8 mouse cellular contexts compared by ENCODE assay signal in genomic region chr3:86040286-86041201, GRCm38 (mm10). TPM values are rescaled to one million over a fixed set of nuclear protein-coding genes. Genes with fewer than 3 reads are reported as not detected.
DNase-seq lines count a peak whose midpoint lies in the region; ATAC-seq lines count a peak whose summit lies in the region.

No protein-coding gene starts in this region.

- H3K27ac ChIP-seq in heart, embryonic 10.5 days, result no peak overlapping the region
- peak overlapping the region; percentile 71 for H3K27ac ChIP-seq in heart, embryonic 15.5 days
- H3K27ac ChIP-seq in lung, embryonic 15.5 days, result peak overlapping the region; percentile 81
- H3K27ac ChIP-seq in forebrain, embryonic 16.5 days (ENCODE audit: low read length), result no peak overlapping the region

- H3K9ac ChIP-seq in heart, embryonic 15.5 days, result peak overlapping the region; percentile 33; the same call in 1 of the 2 replicates
- no peak overlapping the region for H3K9ac ChIP-seq in lung, embryonic 15.5 days
- no peak overlapping the region for H3K9ac ChIP-seq in forebrain, embryonic 16.5 days (replicated peaks; ENCODE audit: low read depth, low read length)

- peak; percentile 60; the same call in 1 of the 2 replicates for ATAC-seq in heart, embryonic 15.5 days (replicated peaks; ENCODE audit: insufficient number of reproducible peaks, insufficient read depth, low FRiP score, low read depth)
- peak; percentile 79; the same call in 1 of the 2 replicates for ATAC-seq in lung, embryonic 15.5 days (ENCODE audit: borderline replicate concordance, extremely low read depth, low FRiP score, low TSS enrichment)
- no peak for ATAC-seq in forebrain, embryonic 16.5 days

- peak overlapping the region; percentile 44 for H3K4me2 ChIP-seq in heart, embryonic 15.5 days
- peak overlapping the region; percentile 41 for H3K4me2 ChIP-seq in lung, embryonic 15.5 days
- H3K4me2 ChIP-seq in forebrain, embryonic 16.5 days (ENCODE audit: low read length), result no peak overlapping the region

- peaks cover 12% of the 10 kb centered on the region for H3K4me1 ChIP-seq in heart, embryonic 10.5 days
- peaks cover 15% of the 10 kb centered on the region for H3K4me1 ChIP-seq in heart, embryonic 15.5 days (replicated peaks)
- H3K4me1 ChIP-seq in lung, embryonic 15.5 days, result peaks cover 24% of the 10 kb centered on the region
- H3K4me1 ChIP-seq in forebrain, embryonic 16.5 days (replicated peaks; ENCODE audit: control insufficient read depth, insufficient read depth, low read length), result peaks cover 7% of the 10 kb centered on the region; the same call in 1 of the 2 replicates

- no peaks in the 10 kb centered on the region for H3K27me3 ChIP-seq in heart, embryonic 10.5 days (ENCODE audit: insufficient read depth, poor library complexity, severe bottlenecking)
- no peaks in the 10 kb centered on the region for H3K27me3 ChIP-seq in heart, embryonic 15.5 days
- H3K27me3 ChIP-seq in lung, embryonic 15.5 days, result no peaks in the 10 kb centered on the region
- H3K27me3 ChIP-seq in forebrain, embryonic 16.5 days (replicated peaks; ENCODE audit: control insufficient read depth, insufficient read depth, low read length), result no peaks in the 10 kb centered on the region

- DNase-seq in heart, adult 11 months, result peak; percentile 93
- DNase-seq in heart, embryonic 10.5 days (ENCODE audit: low spot score), result no peak
- DNase-seq in adrenal gland, postnatal 10 days, result peak; percentile 26
- DNase-seq in thymus, postnatal 36 days, result no peak
- no peak for DNase-seq in embryo, embryonic 11 days

- H3K4me3 ChIP-seq in heart, embryonic 10.5 days, result no peak overlapping the region
- peak overlapping the region; percentile 33 for H3K4me3 ChIP-seq in heart, embryonic 15.5 days
- peak overlapping the region; percentile 19; the same call in 1 of the 2 replicates for H3K4me3 ChIP-seq in lung, embryonic 15.5 days
- H3K4me3 ChIP-seq in forebrain, embryonic 16.5 days (replicated peaks; ENCODE audit: low read length), result no peak overlapping the region

- peaks cover 12% of the 10 kb centered on the region; the same call in 1 of the 2 replicates for H3K36me3 ChIP-seq in heart, embryonic 10.5 days
- H3K36me3 ChIP-seq in heart, embryonic 15.5 days, result peaks cover 6% of the 10 kb centered on the region
- peaks cover 8% of the 10 kb centered on the region; the same call in 1 of the 2 replicates for H3K36me3 ChIP-seq in lung, embryonic 15.5 days
- H3K36me3 ChIP-seq in forebrain, embryonic 16.5 days (ENCODE audit: control insufficient read depth, insufficient read depth), result no peaks in the 10 kb centered on the region

- WGBS in heart, embryonic 10.5 days, result 64% methylated on average over 14 of the region's 14 CpGs
- 42% methylated on average over 14 of the region's 14 CpGs for WGBS in heart, embryonic 15.5 days
- 44% methylated on average over 14 of the region's 14 CpGs for WGBS in lung, embryonic 15.5 days
- WGBS in forebrain, embryonic 16.5 days, result 74% methylated on average over 14 of the region's 14 CpGs

- no peaks in the 10 kb centered on the region for H3K9me3 ChIP-seq in heart, embryonic 10.5 days
- no peaks in the 10 kb centered on the region for H3K9me3 ChIP-seq in heart, embryonic 15.5 days (replicated peaks)
- no peaks in the 10 kb centered on the region for H3K9me3 ChIP-seq in lung, embryonic 15.5 days
- H3K9me3 ChIP-seq in forebrain, embryonic 16.5 days (ENCODE audit: control insufficient read depth, low read length), result no peaks in the 10 kb centered on the region

RNA-seq across cellular contexts. Expression of gene Prss48, which starts 38.3 kb away (rescaled TPM):
- polyA plus RNA-seq in heart, embryonic 10.5 days (2016; fragmentation: Nextera tagmentation; extraction: Ambion mirVana), result not detected in 2 replicates
- total RNA-seq in adrenal gland, postnatal 10 days (2021), result not detected
- polyA plus RNA-seq in heart, embryonic 15.5 days (2015; fragmentation: Nextera tagmentation; extraction: Ambion mirVana), result not detected in 2 replicates
- polyA plus RNA-seq in lung, embryonic 15.5 days (2015; fragmentation: Nextera tagmentation; extraction: Ambion mirVana), result not detected in 2 replicates
- polyA plus RNA-seq in forebrain, embryonic 16.5 days (2015; fragmentation: Nextera tagmentation; extraction: Ambion mirVana), result not detected in 2 replicates

Comparison
In these comparisons a context has a peak if more than half of its experiments do, and no peak if none do; other contexts are left out.
1. DNase-seq: peak in heart, adult 11 months (single experiment) and adrenal gland, postnatal 10 days (single experiment); none in heart, embryonic 10.5 days (single experiment), thymus, postnatal 36 days (0 of 2) and embryo, embryonic 11 days (single experiment).
2. H3K27ac ChIP-seq: peak in heart, embryonic 15.5 days (single experiment) and lung, embryonic 15.5 days (single experiment); none in heart, embryonic 10.5 days (single experiment) and forebrain, embryonic 16.5 days (single experiment).
3. H3K4me3 ChIP-seq: peak in heart, embryonic 15.5 days (single experiment) and lung, embryonic 15.5 days (single experiment); none in heart, embryonic 10.5 days (single experiment) and forebrain, embryonic 16.5 days (single experiment).